Mouse (Mus musculus): ENCODE data around the gene Olfr1199.

GRCm38 (mm10) chr2:88770388-88770787, 10.1 kb upstream of the Olfr1199 start, which contains the start of gene Olfr1200:
- TF ChIP-seq CTCF (IDR thresholded peaks at IDR 0.05), result no peak
- no peak for TF ChIP-seq POLR2A (IDR thresholded peaks at IDR 0.05; ENCODE audit: insufficient read depth, low read depth, low read length)
- TF ChIP-seq EP300 (IDR thresholded peaks at IDR 0.05; ENCODE audit: insufficient read depth, low read depth, low read length), result no peak
